Mouse (Mus musculus) CH12.LX (cell line): ENCODE measurements around the gene Hhipl1. TPM values are rescaled to one million over a fixed set of nuclear protein-coding genes. Genes with fewer than 3 reads are reported as not detected.

Source experiments
- DNase-seq: peaks from one replicate; pipeline ENCODE4 v3.0.0-alpha.2; 2013; ENCODE audit errors: extremely low read depth
- H3K27ac ChIP-seq: 2 replicates; pipeline ENCODE4 v1.5.1; 2012; ENCODE audit warnings: low read depth, mild to moderate bottlenecking, control low read depth, moderate library complexity; ENCODE audit not compliant: insufficient read depth
- H3K27me3 ChIP-seq: replicated peaks from 2 replicates; pipeline ENCODE3; 2012; ENCODE audit warnings: inconsistent platforms
- H3K36me3 ChIP-seq, 2 experiments: replicated peaks in 1 of 2; 2 replicates each; pipeline versions ENCODE3 to v1.6.1; 2012; ENCODE audit warnings: inconsistent platforms in 1 of 2, low read length in 1 of 2, mild to moderate bottlenecking in 1 of 2, mixed read lengths in 1 of 2, moderate library complexity in 1 of 2; ENCODE audit not compliant: control insufficient read depth in 1 of 2, insufficient read depth in 1 of 2
- H3K4me1 ChIP-seq, 2 experiments: 2 replicates each; pipeline ENCODE4 v1.6.1; 2012; ENCODE audit warnings: inconsistent platforms in 1 of 2, moderate library complexity in 1 of 2; ENCODE audit not compliant: insufficient read depth in 2 of 2, control insufficient read depth in 1 of 2
- H3K4me2 ChIP-seq: 2 replicates; pipeline ENCODE4 v1.6.1; 2012; ENCODE audit warnings: low read depth, mild to moderate bottlenecking, control low read depth; ENCODE audit not compliant: poor library complexity, insufficient read depth, severe bottlenecking
- H3K4me3 ChIP-seq, 3 experiments: fragments of 150-350 bp in 1 of 3; sonication (generic) in 1 of 3; replicated peaks in 1 of 3; 2 replicates each; pipeline versions ENCODE3 to v1.5.1; 2011 to 2012; ENCODE audit warnings: low read depth in 2 of 3, low read length in 2 of 3, mild to moderate bottlenecking in 2 of 3, moderate library complexity in 2 of 3, control low read depth in 1 of 3, improper control_type of control experiment in 1 of 3, inconsistent platforms in 1 of 3, mixed read lengths in 1 of 3; ENCODE audit not compliant: poor library complexity in 1 of 3
- H3K79me2 ChIP-seq: replicated peaks from 2 replicates; pipeline ENCODE4 v1.6.1; 2012; ENCODE audit warnings: mild to moderate bottlenecking, moderate library complexity; ENCODE audit not compliant: control insufficient read depth, poor library complexity, insufficient read depth, severe bottlenecking; ENCODE audit errors: extremely low read depth
- H3K9ac ChIP-seq: 2 replicates; pipeline ENCODE4 v1.6.1; 2012; ENCODE audit warnings: low read depth, mild to moderate bottlenecking, control low read depth, moderate library complexity; ENCODE audit not compliant: insufficient read depth
- H3K9me3 ChIP-seq: replicated peaks from 2 replicates; pipeline ENCODE3; 2012; ENCODE audit warnings: low read length, inconsistent platforms, mixed read lengths
- CTCF ChIP-seq, 2 experiments: IDR thresholded peaks in 1 of 2; conservative IDR thresholded peaks in 1 of 2; 2 replicates each; pipeline ENCODE4 v1.5.1; 2011 to 2012; ENCODE audit warnings: low read depth in 2 of 2, low read length in 2 of 2, improper control_type of control experiment in 1 of 2, inconsistent platforms in 1 of 2, mild to moderate bottlenecking in 1 of 2, moderate library complexity in 1 of 2
- E2F4 ChIP-seq: IDR thresholded peaks from 2 replicates; pipeline ENCODE4 v1.6.1; 2011; ENCODE audit warnings: low read depth, low read length, improper control_type of control experiment; ENCODE audit not compliant: insufficient replicate concordance
- EP300 ChIP-seq: IDR thresholded peaks from 2 replicates; pipeline ENCODE4 v1.6.1; 2011; ENCODE audit warnings: low read length, improper control_type of control experiment
- ETS1 ChIP-seq: conservative IDR thresholded peaks from 2 replicates; pipeline ENCODE4 v1.6.1; 2012; ENCODE audit warnings: low read depth, mild to moderate bottlenecking, inconsistent platforms, low read length, improper control_type of control experiment, moderate library complexity
- GABPA ChIP-seq: IDR thresholded peaks from 2 replicates; pipeline ENCODE4 v1.6.1; 2012; ENCODE audit warnings: low read depth, low read length, improper control_type of control experiment, inconsistent platforms; ENCODE audit not compliant: insufficient replicate concordance
- HCFC1 ChIP-seq: IDR thresholded peaks from 2 replicates; pipeline ENCODE4 v1.6.1; 2012; ENCODE audit warnings: low read depth, mild to moderate bottlenecking, inconsistent platforms, low read length, improper control_type of control experiment
- IRF4 ChIP-seq: IDR thresholded peaks from 2 replicates; pipeline ENCODE4 v1.6.1; 2014; ENCODE audit warnings: low read depth, mild to moderate bottlenecking, inconsistent platforms, low read length, improper control_type of control experiment
- JUN ChIP-seq: IDR thresholded peaks from 2 replicates; pipeline ENCODE4 v1.6.1; 2011; ENCODE audit warnings: low read depth, mild to moderate bottlenecking, low read length, improper control_type of control experiment, moderate library complexity; ENCODE audit not compliant: insufficient read depth
- KAT2A ChIP-seq: IDR thresholded peaks from 2 replicates; pipeline ENCODE4 v1.6.1; 2012; ENCODE audit warnings: low read length, improper control_type of control experiment, inconsistent platforms; ENCODE audit not compliant: insufficient replicate concordance
- MXI1 ChIP-seq: IDR thresholded peaks from 2 replicates; pipeline ENCODE4 v1.6.1; 2011; ENCODE audit warnings: mild to moderate bottlenecking, low read depth, low read length, improper control_type of control experiment
- MYC ChIP-seq: IDR thresholded peaks from 2 replicates; pipeline ENCODE4 v1.6.1; 2011; ENCODE audit warnings: low read depth, mild to moderate bottlenecking, improper control_type of control experiment, low read length
- PAX5 ChIP-seq: IDR thresholded peaks from 2 replicates; pipeline ENCODE4 v1.6.1; 2012; ENCODE audit warnings: low read length, inconsistent platforms, mixed read lengths
- POLR2A ChIP-seq: IDR thresholded peaks from 2 replicates; pipeline ENCODE4 v1.6.1; 2011; ENCODE audit warnings: low read depth, mild to moderate bottlenecking, improper control_type of control experiment, low read length
- RCOR1 ChIP-seq: conservative IDR thresholded peaks from 2 replicates; pipeline ENCODE4 v1.6.1; 2012; ENCODE audit warnings: low read depth, mild to moderate bottlenecking, inconsistent platforms, low read length, improper control_type of control experiment
- SIN3A ChIP-seq: IDR thresholded peaks from 2 replicates; pipeline ENCODE4 v1.6.1; 2012; ENCODE audit warnings: low read length, improper control_type of control experiment, inconsistent platforms
- UBTF ChIP-seq: IDR thresholded peaks from 2 replicates; pipeline ENCODE4 v1.6.1; 2012; ENCODE audit warnings: low read depth, mild to moderate bottlenecking, inconsistent platforms, low read length, improper control_type of control experiment, moderate library complexity
- ZKSCAN1 ChIP-seq: IDR thresholded peaks from 2 replicates; pipeline ENCODE4 v1.6.1; 2012; ENCODE audit warnings: low read depth, inconsistent platforms, low read length, improper control_type of control experiment, borderline replicate concordance
- dilution Hi-C: fragments of 300-500 bp; cut with MboI; formaldehyde crosslinking; loops from 2 replicates; pipeline ENCODE4 v1.14.3; 2020; ENCODE audit warnings: low sequenced_read_pairs; ENCODE audit not compliant: extremely low pct_unique_long_range_greater_than_20kb, extremely low pct_ligation_motif_present
- in situ Hi-C: fragments of 300-500 bp; cut with MboI; formaldehyde crosslinking; loops from 3 replicates; pipeline ENCODE4 v1.14.3; 2019; ENCODE audit warnings: low sequenced_read_pairs, low pct_ligation_motif_present, low pct_unique_long_range_greater_than_20kb, mixed read lengths
- polyA plus RNA-seq: library from polyadenylated mRNA; unstranded; fragments of >175 nt; gene quantifications from 2 replicates; pipeline ENCODE4 v1.2.1, GENCODE M21; 2012; ENCODE audit warnings: low read depth; ENCODE audit not compliant: insufficient read length
- total RNA-seq, 2 experiments: library from RNA; depleted of rRNA; stranded (reverse); fragments of 300-350 nt in 1 of 2; fragments of >200 nt in 1 of 2; gene quantifications; 2 replicates each; pipeline ENCODE4 v1.2.3; 2012 to 2014

Hhipl1 gene
- total and polyA plus RNA-seq, 3 experiments, result not detected

- Histone ChIP-seq H3K36me3 (no peaks in the 10 kb centered on the region), H3K9me3 (peaks cover 6% of the 10 kb centered on the region), H3K27me3 (peaks cover 75% of the 10 kb centered on the region), H3K9ac (no peak overlapping the region), H3K27ac (no peak overlapping the region), H3K79me2 (no peaks in the 10 kb centered on the region), H3K4me3 (no peak overlapping the region), H3K4me2 (no peak overlapping the region), H3K4me1 (no peaks in the 10 kb centered on the region)
- no peak for DNase-seq
- dilution Hi-C loops (no loop called here), in situ Hi-C loops (loop anchor here (10.0 kb wide), 1 partner anchor 129 kb away; no protein-coding TSS in a partner anchor)
- TF ChIP-seq RCOR1, result no peak
- TF ChIP-seq ETS1, result no peak
- TF ChIP-seq KAT2A, result no peak
- TF ChIP-seq CTCF (conservative IDR thresholded peaks at IDR 0.05 in 1 of 2, IDR thresholded peaks at IDR 0.05 in 1 of 2; ENCODE audit: low read depth in 2 of 2, low read length in 2 of 2), result no peak
- TF ChIP-seq SIN3A, result no peak
- TF ChIP-seq HCFC1, result no peak
- no peak for TF ChIP-seq MXI1
- TF ChIP-seq PAX5, result no peak
- no peak for TF ChIP-seq EP300
- no peak for TF ChIP-seq GABPA
- no peak for TF ChIP-seq ZKSCAN1
- no peak for TF ChIP-seq E2F4
- TF ChIP-seq UBTF, result no peak
- TF ChIP-seq JUN, result no peak
- no peak for TF ChIP-seq IRF4
- TF ChIP-seq MYC, result no peak
These were observed 59.8 kb downstream of the Hhipl1 start for GRCm38 (mm10) chr12:108365868-108366267.

DNA sequence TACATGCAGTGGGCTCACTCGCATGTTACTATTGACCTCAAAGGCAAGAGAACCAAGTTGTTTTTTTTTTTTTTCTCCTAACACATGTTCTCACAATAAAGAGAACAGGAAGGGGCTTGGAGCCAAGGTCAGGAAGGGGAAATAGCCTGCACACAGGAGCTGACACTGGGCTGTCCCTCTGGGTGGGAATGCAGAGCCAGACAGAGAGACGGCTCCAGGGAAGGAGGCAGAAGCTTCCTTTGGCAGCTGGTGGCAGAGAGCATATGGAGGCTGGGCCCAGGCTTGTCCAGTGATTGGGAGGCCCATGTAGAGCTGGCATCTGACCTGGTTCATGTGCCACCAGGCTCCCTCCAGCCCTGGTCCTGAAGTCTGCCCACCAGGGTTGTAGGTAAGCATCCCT, 61.8 kb downstream of the Hhipl1 start:
- no peak overlapping the region for H3K4me2 ChIP-seq
- H3K36me3 ChIP-seq, result no peaks in the 10 kb centered on the region
- no peak for TF ChIP-seq HCFC1
- no peak for TF ChIP-seq POLR2A
- in situ Hi-C loops (loop anchor here (10.0 kb wide), 1 partner anchor 127 kb away; no protein-coding TSS in a partner anchor), dilution Hi-C loops (no loop called here)
- H3K27me3 ChIP-seq, result peaks cover 79% of the 10 kb centered on the region
- peaks cover 6% of the 10 kb centered on the region for H3K9me3 ChIP-seq
- no peaks in the 10 kb centered on the region for H3K4me1 ChIP-seq
- no peaks in the 10 kb centered on the region for H3K79me2 ChIP-seq
- no peak overlapping the region for H3K27ac ChIP-seq
- no peak overlapping the region for H3K4me3 ChIP-seq
- no peak overlapping the region for H3K9ac ChIP-seq
- no peak for DNase-seq
